Mouse (Mus musculus) thymus, adult 2 months (tissue): Measurements from ENCODE around the gene Gm37240.

Source experiments
- CTCF ChIP-seq: fragments of 200-500 bp; IDR thresholded peaks from 2 replicates; pipeline ENCODE4 v1.5.1; 2012; ENCODE audit warnings: mild to moderate bottlenecking, control low read depth, low read length, moderate library complexity, borderline replicate concordance; ENCODE audit not compliant: control insufficient read depth, poor library complexity, insufficient read depth; ENCODE audit errors: extremely low read depth
- POLR2A ChIP-seq: fragments of 200-500 bp; IDR thresholded peaks from 2 replicates; pipeline ENCODE4 v1.6.1; 2012; ENCODE audit warnings: mild to moderate bottlenecking, low read length, control low read depth, moderate library complexity; ENCODE audit not compliant: control insufficient read depth, poor library complexity, insufficient read depth; ENCODE audit errors: extremely low read depth

- TF ChIP-seq CTCF (no peak), POLR2A (no peak)
Measured at GRCm38 (mm10) chr3:85465283-85466025, 421.9 kb downstream of the Gm37240 start.
